Mouse (Mus musculus) hindbrain, embryonic 13.5 days (tissue): ENCODE measurements around the gene Kcnip1. TPM values are rescaled to one million over a fixed set of nuclear protein-coding genes. Genes with fewer than 3 reads are reported as not detected.

Source experiments
- ATAC-seq: fragments of 200-750 bp; cut with Nextera tagmentation; 2 replicates; pipeline ENCODE4 v1.8.0; 2017; ENCODE audit warnings: moderate TSS enrichment; ENCODE audit not compliant: low FRiP score
- H3K27ac ChIP-seq: fragments of 300-500 bp; sonication (generic); 2 replicates; pipeline ENCODE4 v1.5.1; 2015; ENCODE audit warnings: inconsistent platforms, mild to moderate bottlenecking, moderate library complexity
- H3K27me3 ChIP-seq: fragments of 300-500 bp; sonication (generic); 2 replicates; pipeline ENCODE4 v1.6.1; 2015; ENCODE audit warnings: mild to moderate bottlenecking, inconsistent platforms
- H3K36me3 ChIP-seq: fragments of 300-500 bp; sonication (generic); 2 replicates; pipeline ENCODE4 v1.6.1; 2015; ENCODE audit warnings: mild to moderate bottlenecking, inconsistent platforms
- H3K4me1 ChIP-seq: fragments of 300-500 bp; sonication (generic); replicated peaks from 2 replicates; pipeline ENCODE4 v1.6.1; 2015; ENCODE audit warnings: inconsistent platforms
- H3K4me2 ChIP-seq: fragments of 300-500 bp; sonication (generic); 2 replicates; pipeline ENCODE4 v1.6.1; 2015; ENCODE audit warnings: inconsistent platforms, mild to moderate bottlenecking, moderate library complexity
- H3K4me3 ChIP-seq: fragments of 300-500 bp; sonication (generic); 2 replicates; pipeline ENCODE4 v1.5.1; 2015; ENCODE audit warnings: mild to moderate bottlenecking, inconsistent platforms
- H3K9ac ChIP-seq: fragments of 300-500 bp; sonication (generic); 2 replicates; pipeline ENCODE4 v1.6.1; 2015; ENCODE audit warnings: mild to moderate bottlenecking, inconsistent platforms
- H3K9me3 ChIP-seq: fragments of 300-500 bp; sonication (generic); 2 replicates; pipeline ENCODE4 v1.6.1; 2016; ENCODE audit warnings: inconsistent platforms
- WGBS: fragments of 180-500 bp; shearing (Covaris S2); methylation state at CpG from one replicate; pipeline ENCODE4 v1.1.7; 2015; 5-methylcytosine and 5-hydroxymethylcytosine counted together
- polyA plus RNA-seq: library from polyadenylated mRNA; unstranded; fragments of >200 nt; fragmentation: Nextera tagmentation; extraction: Ambion mirVana; gene quantifications from 2 replicates; pipeline ENCODE4 v1.2.1, GENCODE M21; 2015

The Kcnip1 gene
- polyA plus RNA-seq, 1 experiment from 2014 or later = 71.3 TPM

- ATAC-seq = no peak
- H3K4me2 ChIP-seq = no peak within 1 kb of the TSS
- H3K4me3 ChIP-seq = no peak within 1 kb of the TSS
- no peak within 1 kb of the TSS for H3K27ac ChIP-seq
- no peaks in the 10 kb centered on the region for H3K27me3 ChIP-seq
- no peak within 1 kb of the TSS for H3K9ac ChIP-seq
- WGBS = 86% methylated on average over 4 of the region's 4 CpGs
- H3K9me3 ChIP-seq = no peaks in the 10 kb centered on the region
- H3K36me3 ChIP-seq = no peaks in the 10 kb centered on the region
- no peaks in the 10 kb centered on the region for H3K4me1 ChIP-seq
Measured at GRCm38 (mm10) chr11:33598986-33599385, 394.0 kb downstream of the Kcnip1 start, which contains the start of gene D130052B06Rik. Gene D130052B06Rik (plus strand): TSS chr11:33599302.

DNA sequence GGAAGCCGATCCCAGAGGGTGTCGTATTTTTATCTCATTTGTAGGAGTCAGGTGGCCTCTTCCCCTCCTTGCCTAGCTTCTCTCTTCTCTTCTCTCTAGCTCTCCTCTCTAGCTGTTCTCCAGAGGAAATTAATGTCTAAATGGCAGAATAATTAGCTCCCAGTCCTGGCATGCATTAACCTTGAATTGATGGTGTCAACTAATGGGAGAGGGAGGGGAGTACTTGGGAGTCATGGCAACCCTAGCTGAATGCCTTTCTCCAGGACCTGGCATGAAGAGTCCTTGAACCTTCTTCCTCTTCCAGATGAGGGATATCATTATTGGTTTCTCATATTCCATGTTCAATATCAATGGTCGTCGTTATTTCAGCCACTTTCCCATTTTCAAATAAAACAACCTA lies 396.3 kb downstream of the Kcnip1 start:
- ATAC-seq = no peak
- Histone ChIP-seq H3K4me3 (no peak overlapping the region), H3K4me1 (no peaks in the 10 kb centered on the region), H3K9me3 (no peaks in the 10 kb centered on the region), H3K9ac (no peak overlapping the region), H3K4me2 (no peak overlapping the region), H3K36me3 (no peaks in the 10 kb centered on the region), H3K27ac (no peak overlapping the region), H3K27me3 (no peaks in the 10 kb centered on the region)
- WGBS = 81% methylated on average over 4 of the region's 4 CpGs

DNA sequence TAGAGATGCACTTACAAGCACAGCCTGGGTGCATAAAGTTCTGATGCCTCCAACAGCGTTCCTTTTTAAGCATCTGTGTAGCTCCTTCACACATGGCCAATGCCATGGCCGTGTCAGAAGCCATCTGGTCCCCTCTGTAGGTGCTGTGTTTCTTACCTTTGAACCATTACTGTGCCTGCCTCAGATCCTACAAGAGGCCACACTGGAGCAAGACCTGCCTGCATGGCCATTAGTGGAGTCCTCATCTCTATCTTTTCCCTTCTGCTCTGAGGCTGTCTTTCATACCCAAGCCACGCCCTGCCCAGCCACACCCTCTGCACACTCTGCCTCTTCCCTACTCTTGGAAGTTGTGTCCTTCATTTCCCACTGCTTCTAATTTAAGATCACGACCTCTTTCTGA lies 400.1 kb downstream of the Kcnip1 start:
- Histone ChIP-seq H3K9me3 (no peaks in the 10 kb centered on the region), H3K9ac (no peak overlapping the region), H3K4me3 (no peak overlapping the region), H3K27ac (no peak overlapping the region), H3K4me1 (no peaks in the 10 kb centered on the region), H3K36me3 (no peaks in the 10 kb centered on the region), H3K27me3 (no peaks in the 10 kb centered on the region), H3K4me2 (no peak overlapping the region)
- no peak for ATAC-seq
- WGBS = 89% methylated on average over 4 of the region's 4 CpGs

DNA sequence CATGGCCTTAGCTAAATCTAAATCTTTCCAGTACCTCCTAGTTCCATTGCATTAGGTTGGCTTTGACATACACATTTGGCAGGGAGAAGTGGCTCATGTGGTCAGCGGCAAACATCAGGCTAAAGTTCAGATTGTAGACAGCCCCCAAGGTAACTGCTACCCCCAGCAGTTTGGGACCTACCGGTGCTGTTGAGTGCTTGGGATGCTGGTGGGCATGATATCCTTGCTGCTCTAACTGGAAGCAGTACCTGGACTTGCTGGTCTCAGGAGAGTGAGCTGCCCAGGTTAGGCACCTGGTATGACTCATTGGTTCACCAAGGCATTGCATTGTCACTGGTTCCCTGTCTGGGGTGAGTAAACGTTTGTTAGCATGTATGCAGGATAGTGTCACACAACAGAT lies 402.2 kb downstream of the Kcnip1 start:
- 92% methylated on average over 3 of the region's 3 CpGs for WGBS
- no peak for ATAC-seq
- Histone ChIP-seq H3K27me3 (no peaks in the 10 kb centered on the region), H3K4me1 (no peaks in the 10 kb centered on the region), H3K4me3 (no peak overlapping the region), H3K9me3 (no peaks in the 10 kb centered on the region), H3K36me3 (no peaks in the 10 kb centered on the region), H3K4me2 (no peak overlapping the region), H3K27ac (no peak overlapping the region), H3K9ac (no peak overlapping the region)

DNA sequence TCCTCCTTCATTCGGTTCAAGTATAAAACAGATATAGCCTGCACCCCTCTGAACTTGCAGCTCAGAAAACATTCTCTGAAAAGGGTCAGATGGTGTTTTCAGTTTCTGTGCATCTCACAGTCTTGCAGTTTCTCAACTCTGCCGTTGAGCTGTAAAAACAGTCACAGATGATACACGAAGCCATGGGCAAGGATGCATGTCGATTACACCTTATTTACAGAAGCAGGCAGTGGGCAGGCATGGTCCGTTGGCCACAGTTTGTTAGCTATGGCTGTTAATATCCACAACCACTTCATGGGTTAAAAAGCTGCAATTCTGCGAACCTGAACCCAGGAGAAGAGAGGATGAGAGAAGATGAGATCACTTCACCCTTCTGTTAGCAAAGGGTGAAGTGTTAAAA lies 406.3 kb downstream of the Kcnip1 start:
- no peak overlapping the region for H3K4me3 ChIP-seq
- no peak overlapping the region for H3K4me2 ChIP-seq
- 85% methylated on average over 6 of the region's 6 CpGs for WGBS
- no peak overlapping the region for H3K9ac ChIP-seq
- H3K9me3 ChIP-seq = no peaks in the 10 kb centered on the region
- H3K4me1 ChIP-seq = no peaks in the 10 kb centered on the region
- no peak for ATAC-seq
- no peaks in the 10 kb centered on the region for H3K27me3 ChIP-seq
- no peak overlapping the region for H3K27ac ChIP-seq
- H3K36me3 ChIP-seq = no peaks in the 10 kb centered on the region

GRCm38 (mm10) chr11:33579621-33580020 lies 413.3 kb downstream of the Kcnip1 start:
- 71% methylated on average over 3 of the region's 3 CpGs for WGBS
- no peak overlapping the region for H3K27ac ChIP-seq
- ATAC-seq = no peak
- no peaks in the 10 kb centered on the region for H3K36me3 ChIP-seq
- no peaks in the 10 kb centered on the region for H3K4me1 ChIP-seq
- H3K4me2 ChIP-seq = no peak overlapping the region
- H3K9ac ChIP-seq = no peak overlapping the region
- H3K4me3 ChIP-seq = no peak overlapping the region
- no peaks in the 10 kb centered on the region; the same call in 1 of the 2 replicates for H3K9me3 ChIP-seq
- H3K27me3 ChIP-seq = no peaks in the 10 kb centered on the region; the same call in 1 of the 2 replicates

Other genes with a start within 250 kb of the Kcnip1 start
- 0.27 and 0.52 TPM in 2 replicates for gene Kcnmb1, start 30.1 kb downstream of the Kcnip1 start, polyA plus RNA-seq
- 1.5 and 1.8 TPM in 2 replicates for gene Lcp2, start 53.8 kb upstream of the Kcnip1 start, polyA plus RNA-seq
- gene 4930469K13Rik, start 105.4 kb upstream of the Kcnip1 start, polyA plus RNA-seq = 12.8 and 20.7 TPM in 2 replicates
- gene Foxi1, start 214.9 kb upstream of the Kcnip1 start, polyA plus RNA-seq = not detected in 2 replicates